Mouse (Mus musculus): Measurements from ENCODE around the gene Rasl11a.
A peak's percentile ranks its signal among the peaks of the same experiment; 100 is the strongest.

Rasl11a gene

DNA sequence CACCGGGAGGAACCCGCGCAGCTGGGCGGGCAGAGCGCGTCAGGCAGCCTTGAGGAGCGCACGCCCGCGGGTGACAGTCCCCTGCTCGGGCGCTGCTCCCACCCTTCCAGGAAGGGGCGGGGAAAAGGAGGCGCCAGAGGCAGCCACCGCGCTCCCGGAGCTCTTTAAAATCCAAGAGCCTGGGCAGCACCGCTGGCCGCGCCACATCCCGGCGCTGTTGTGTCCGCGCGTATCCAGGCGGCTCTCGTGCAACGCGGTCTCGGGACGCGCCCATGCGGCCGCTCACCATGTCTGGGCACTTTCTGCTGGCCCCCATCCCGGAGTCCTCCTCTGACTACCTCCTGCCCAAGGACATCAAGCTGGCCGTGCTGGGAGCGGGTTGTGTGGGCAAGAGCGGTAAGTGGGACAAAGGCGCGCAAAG is at the start of gene Rasl11a:
Gene Rasl11a, plus strand, starts transcription at position 127 of the 421 bp plus-strand sequence.
- peak; percentile 44 for DNase-seq (ENCODE audit: low spot score)

DNA sequence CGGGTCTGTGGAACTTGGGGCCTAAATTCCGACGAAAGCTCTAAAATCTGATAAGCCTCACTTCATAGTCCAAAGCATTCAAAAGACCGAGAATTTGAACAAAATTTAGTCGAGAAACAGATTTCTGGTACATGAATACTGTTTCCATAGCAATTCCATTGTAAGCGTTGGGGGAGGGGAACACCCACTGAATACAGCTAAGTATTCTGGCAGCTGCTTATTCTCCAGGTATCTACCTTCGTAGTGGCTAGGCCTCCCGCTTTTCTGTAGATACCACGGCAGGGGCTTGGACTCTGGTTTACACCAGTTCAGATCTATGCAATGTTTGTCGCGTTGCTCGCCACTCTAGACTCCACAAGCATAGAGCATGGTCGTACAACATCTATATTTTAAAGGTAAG is 49.1 kb upstream of the Rasl11a start:
- DNase-seq (ENCODE audit: low spot score) = no peak

DNA sequence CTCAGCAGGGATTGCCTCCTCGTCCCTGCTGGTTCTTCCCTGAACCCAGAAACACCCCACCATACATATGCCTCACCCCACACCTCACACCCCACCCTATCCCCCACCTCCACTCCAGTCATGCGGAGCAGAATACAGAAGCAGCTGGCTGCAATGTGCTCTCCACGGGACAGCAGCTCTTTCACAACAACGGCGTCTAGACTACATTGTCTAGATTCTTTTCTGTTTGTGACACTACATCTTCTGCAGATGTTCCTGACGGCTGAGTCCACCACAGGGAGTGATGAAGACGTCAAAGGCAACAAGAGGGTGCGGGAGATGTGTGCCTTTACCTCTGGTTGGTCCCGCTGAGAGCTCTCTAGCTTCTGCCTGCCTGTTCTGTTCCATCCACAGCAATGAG is 46.8 kb upstream of the Rasl11a start:
- no peak for DNase-seq (ENCODE audit: low spot score)

DNA sequence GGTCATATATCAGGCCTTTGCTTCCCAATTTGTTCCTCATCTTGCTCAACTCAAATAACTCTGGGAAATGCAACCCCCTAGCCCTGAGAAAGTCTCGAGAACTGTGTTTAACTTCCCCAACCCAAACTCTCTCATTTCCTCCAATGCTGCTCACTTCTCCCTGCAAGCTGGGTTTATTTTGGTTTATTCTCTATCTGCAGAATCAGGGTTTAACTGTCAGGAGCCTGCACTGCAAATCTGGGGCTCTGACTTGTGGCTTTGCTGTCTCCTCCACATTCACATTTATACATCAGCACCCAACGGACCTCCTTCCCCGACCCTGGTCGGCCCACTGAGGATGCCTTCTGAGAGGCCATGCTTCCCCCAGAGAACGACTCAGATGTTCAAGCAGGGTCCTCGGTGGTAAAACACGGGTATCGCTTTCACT is 38.9 kb upstream of the Rasl11a start:
- DNase-seq (ENCODE audit: low spot score) = no peak

DNA sequence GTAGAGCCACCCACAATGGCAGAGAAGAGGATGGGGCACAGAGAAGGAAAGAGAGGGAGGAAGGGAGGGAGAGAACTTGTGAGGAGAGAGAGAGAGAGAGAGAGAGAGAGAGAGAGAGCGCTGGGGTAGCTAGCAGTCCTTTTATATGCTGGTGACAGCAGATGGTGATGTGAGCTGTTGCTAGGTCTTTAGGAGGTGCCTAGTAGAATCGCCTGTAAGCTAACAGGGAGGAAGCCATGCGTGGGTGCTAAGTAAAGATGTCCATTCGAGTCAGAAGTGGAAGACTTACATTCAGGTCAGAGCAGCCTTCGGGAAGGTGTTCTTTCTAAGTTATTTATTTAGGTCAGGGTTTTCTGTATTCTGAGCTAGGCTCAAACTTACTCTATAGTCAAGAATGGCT is 34.9 kb upstream of the Rasl11a start:
- DNase-seq (ENCODE audit: low spot score) = no peak

DNA sequence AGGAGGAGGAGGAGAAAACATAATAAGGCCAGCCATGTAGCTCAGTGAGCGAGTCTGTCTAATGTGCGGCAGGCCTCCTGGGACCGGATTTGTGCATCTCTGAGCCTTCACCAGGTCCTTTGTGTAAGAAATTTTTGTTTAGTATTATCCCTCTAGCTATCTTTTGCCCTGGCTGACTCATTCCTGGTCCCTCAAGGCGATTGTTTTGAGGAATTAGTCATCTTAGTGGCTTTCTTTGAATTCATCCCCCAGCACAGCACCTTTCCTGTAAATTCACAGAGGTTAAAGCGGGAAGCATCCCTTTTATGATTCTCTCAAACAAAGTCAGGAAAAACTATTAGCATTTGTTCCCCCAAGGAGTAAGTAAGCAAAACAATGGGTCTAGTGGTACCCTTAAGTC is 32.0 kb upstream of the Rasl11a start:
- no peak for DNase-seq (ENCODE audit: low spot score)

DNA sequence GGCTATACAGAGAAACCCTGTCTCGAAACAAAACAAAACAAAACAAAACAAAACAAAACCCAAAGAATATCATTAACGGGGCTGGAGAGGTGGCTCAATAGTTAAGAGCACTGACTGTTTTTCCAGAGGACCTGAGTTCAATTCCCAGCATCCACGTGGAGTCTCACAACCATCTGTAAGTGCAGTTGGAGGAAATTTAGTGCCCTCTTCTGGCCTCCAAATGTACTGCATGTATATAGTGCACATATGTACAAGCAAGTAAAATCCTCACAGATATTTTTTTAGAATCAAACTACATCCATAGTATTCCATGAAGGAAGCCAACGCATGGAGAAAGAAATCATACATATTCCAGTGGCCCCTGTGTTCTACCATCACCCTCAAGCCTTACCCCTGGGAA is 31.4 kb upstream of the Rasl11a start:
- no peak for DNase-seq (ENCODE audit: low spot score)

DNA sequence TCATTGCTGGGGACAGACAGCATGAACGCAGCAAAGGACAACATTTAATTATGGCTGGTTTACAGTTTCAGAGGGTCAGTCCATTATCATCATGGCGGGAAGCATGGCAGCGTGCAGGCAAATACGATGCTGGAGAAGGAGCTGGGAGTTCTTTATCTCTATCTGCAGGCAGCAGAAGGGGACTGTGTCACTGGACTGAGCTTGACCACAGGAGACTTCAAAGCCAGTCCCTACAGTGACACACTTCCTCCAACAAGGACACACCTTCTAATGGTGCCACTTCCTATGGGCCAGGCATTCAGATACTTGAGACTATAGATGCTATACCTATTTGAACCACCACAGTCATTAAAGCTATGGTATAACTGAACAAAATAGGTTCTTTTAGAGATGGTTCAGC is 29.5 kb upstream of the Rasl11a start:
- DNase-seq (ENCODE audit: low spot score) = no peak

DNA sequence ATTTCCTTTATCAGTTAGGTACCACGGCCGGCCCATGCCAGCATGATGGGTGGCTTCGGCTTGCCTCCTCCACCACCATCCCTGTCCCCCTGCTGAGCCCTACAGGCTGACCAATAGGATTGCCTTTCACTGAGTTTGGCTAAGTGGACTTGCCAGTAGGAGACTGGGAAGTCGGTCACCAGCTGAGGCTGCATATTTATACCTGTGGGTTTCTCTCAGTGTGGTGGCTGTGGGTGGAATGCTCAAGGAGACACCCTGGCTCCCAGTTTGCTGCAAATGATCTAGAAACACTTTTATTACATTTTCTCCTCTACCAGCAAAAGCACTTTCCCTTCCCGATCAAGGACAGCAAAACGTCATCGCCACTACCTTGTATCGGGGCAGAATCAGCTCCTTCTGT is 27.3 kb upstream of the Rasl11a start:
- DNase-seq (ENCODE audit: low spot score) = no peak

DNA sequence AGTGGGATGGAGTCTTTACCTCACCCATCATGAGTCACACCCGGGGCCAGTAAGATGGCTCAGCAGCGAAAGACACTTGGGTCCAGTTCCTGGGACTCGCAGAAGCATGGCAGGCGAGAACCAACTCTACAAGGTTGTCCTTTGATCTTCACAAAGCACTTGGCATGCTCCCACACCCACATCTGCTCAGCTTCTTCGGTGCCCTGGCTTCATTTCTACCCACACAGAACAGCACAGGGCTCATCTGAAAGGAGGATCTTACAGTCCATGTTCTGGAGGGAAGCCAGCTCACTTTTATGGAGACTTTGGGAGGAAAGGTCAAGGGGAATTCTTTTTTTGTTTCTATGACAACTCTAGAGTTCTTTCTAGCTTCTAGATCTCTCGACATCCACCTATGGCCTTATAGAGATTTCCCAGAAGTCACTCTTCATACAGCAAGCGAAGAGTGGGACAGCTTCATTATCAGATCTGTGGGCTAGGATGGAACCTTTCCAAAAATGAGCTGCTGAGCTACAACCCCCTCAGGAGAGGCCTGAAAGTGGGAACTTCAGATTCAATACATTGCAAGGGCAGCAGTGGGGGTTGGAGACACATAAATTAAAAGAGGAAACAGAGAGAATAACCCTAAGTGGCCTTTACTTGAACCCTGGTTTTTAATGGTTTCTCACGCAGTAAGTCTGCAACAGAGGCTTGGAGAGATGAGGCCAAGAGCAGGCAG is 25.8 kb upstream of the Rasl11a start:
- DNase-seq (ENCODE audit: low spot score) = no peak

DNA sequence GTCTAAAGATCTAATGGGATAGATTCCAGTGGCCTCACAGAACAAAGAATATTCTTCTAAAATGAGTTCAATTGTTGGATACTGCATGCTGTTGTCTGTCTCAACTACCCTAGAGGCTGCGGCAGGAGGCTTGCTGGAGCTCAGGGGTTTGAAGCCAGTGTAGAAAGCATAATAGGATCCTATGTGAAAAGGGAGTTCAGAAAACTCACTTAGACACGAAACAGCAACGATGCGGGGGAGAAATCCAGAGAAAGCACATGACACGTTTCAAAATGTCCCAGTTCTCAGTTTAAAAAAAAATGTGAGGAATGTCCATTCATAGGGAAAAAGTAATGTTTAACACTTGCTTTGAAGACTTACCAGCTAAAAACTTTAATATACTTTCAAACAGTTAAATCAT is 21.9 kb upstream of the Rasl11a start:
- DNase-seq (ENCODE audit: low spot score) = no peak

DNA sequence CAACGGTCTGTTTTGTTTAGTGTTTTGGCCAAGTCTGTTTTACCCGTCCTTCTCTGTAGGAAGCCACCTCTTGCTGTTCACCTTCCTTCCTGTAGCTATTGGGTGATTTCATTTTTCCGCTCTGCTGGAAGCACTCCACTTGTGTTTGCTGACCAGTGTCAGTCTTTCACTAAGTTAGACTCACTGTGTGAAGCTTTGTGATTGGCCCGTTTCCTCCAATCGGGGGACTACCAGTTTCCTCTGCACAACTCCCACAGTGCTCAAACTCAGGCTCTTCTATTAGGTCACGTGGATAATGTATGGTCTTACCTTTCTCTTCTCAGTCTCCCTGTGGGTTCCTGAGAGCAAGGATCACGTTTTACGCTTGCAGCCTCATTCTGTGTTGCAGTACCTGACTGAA is 15.3 kb upstream of the Rasl11a start:
- DNase-seq (ENCODE audit: low spot score) = no peak

DNA sequence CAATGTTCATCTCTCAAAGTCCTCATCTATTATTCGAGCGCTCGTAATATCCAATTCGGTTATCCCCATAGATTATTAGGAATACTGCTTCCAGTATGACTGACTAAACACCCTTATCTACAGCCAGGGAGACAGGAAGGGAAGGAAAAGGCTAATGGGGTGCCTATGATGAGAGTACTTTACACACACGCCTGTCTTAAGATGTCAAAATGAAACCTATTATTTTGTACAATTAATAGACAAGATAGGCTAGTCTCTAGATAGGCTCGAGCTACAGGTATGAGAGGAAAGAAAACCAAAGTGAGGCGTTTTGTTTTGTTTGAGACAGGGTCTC is 12.5 kb upstream of the Rasl11a start:
- no peak for DNase-seq (ENCODE audit: low spot score)

DNA sequence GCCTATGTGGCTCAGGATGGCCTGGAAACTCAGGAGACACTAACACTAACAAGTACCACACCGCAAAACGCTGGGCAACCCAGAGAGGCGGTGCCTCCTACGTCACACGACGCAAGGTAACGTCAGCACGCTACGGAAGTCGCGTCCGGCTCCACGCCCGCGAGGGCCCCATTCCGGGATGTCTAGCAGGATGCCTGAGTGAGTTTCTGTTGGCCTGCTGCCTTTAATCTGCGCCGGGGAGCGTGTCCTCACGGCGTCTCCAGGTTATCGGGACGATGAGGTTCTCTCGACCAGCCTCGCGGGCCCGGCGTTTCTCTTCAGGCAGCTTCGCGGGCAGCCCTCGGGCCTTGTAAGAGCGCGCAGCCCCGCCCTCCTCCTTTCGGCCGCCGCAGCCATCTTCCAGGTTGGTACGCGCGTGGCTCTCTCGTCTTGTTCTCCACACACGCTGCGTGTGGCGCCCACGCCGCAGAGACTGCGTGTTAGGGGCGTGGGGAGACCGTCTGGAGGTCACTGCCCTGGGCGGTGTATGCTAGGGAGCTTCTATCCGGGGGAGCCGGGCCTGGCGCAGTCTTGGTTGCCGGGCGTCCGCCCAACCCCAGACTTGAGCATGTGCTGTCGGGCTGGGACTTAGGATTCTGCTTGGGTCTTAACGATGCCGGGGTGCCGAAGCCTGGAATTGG is 12.0 kb upstream of the Rasl11a start, which contains the start of gene Rpl21:
Gene Rpl21, plus strand, starts transcription at position 122 of the 680 bp plus-strand sequence.
- peak; percentile 70 for DNase-seq (ENCODE audit: low spot score)

DNA sequence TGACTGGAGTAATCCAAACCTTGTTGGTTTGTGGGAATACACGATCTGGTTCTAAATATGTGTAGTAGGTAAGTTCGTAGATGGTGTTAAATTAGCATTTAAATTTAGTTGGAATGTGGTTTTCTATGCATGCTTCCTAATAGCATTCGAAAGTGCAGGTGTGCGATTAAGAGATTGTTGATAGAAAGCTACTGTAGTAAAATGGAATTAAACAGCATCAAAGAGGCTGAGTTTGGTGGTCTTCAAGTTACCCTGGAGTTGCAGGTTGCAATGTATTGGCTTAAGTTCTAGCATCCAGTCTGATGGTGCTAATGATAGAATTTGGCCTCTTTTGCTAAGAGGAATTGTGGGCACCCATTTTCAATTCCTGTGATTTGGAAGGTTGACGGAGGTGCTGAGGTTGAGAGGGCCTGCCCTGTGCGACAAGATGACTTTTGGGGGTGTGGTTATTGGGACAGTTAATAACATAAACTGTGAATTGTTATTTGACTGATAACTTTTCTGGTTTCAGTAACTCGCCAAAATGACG is 11.1 kb upstream of the Rasl11a start:
- DNase-seq (ENCODE audit: low spot score) = no peak

DNA sequence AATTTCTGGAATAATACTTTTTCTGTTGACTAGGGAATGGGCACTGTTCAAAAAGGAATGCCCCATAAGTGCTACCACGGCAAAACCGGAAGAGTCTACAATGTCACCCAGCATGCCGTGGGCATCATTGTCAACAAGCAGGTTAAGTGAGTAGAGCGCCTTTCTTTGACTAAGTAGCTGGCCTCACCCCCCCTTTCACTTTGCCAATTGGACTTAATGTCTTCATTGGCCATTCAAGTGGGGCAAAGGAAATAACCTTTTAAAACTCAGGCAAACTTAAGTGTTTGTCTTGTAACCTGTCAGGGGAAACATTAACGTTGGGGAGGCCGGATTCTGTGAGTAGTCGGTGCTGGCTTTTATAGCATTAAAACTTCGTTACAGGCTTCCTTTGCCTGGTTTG is 9.9 kb upstream of the Rasl11a start:
- DNase-seq (ENCODE audit: low spot score) = no peak

DNA sequence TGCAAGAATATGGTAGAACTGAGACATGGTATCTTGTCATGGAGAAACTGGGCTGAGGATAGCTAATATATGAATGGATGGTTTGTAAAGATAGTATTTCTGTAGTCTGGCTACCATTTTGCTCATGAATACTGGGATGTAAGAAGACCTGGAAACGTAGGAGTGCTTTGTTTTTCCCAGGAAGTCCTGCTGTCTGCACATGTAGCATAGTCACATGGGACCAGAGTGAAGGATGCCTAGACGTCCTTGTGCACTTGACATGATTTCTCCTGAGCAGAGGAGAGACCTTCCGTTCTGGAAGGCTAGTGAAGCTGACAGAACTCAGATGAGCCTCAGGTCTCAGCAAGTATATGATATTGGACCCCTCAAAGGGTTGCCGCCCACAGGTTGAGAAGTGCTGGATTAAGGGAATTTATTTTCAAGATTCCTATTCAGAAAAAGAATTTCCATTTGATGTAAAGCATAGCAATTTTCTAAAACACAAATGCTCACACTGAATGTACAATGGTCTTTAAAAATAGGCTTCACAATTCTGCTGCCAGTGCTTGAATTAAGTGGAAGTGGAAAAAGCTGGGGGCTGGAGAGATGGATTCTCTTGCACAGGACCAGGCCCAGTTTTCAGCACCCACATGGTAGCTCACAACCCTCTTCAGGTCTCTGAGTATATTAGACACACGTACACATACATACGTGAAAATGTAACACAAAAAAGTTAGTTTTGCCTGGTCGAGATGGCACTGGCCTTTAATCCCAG is 6.7 kb upstream of the Rasl11a start:
- DNase-seq (ENCODE audit: low spot score) = no peak

DNA sequence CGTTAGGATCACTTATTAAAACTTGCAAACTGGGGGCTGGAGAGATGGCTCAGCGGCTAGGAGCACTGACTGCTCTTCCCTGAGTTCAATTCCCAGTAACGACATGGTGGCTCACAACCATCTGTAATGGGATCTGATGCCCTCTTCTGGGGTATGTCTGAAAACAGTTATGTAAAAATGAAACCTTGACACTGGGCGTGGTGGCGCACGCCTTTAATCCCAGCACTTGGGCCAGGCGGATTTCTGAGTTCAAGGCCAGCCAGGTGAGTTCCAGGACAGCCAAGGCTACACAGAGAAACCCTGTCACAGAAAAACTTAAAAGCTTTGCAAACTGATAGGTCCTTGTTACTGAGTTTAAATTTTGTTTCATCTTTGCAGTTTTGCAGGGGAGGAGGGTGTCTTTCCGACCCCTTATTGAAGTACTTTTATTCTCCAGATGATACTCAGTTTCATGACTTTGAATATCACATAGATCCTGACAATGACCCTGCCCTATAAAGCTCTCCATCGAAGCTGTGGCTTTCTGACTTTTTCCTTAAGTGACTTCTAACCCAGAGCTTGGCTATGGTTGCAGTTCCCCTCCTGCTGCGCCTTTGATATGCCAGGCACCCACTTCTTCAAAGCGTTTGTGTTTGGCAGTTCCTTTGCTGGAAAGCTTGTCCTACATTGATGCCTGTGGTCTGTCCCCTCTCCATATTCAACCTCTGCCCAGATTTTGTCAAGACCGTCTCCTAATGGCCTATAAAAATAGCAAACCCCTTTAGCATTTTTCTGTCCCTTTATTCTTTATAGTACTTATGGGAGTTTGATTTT is 5.8 kb upstream of the Rasl11a start:
- no peak for DNase-seq (ENCODE audit: low spot score)

DNA sequence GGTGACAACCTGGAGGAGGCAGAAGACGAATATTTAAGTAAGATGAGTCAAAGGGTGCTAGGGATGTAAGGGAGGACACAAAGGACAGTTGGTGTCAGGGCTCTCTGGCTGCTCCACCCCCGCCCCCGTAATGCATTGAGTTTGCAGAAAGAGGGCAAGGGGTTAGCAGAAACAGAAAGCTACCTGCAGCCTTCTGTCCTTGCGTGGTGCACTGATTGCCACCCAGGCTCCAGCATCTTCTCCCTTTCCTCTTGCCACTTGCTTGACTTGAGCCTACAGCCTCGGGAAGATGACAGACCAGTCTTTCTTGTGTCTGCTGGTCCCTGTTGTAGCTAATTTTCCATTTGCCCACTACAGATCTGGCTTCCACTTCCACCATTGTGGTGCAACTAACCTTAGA is 5.1 kb upstream of the Rasl11a start:
- no peak for DNase-seq (ENCODE audit: low spot score)

DNA sequence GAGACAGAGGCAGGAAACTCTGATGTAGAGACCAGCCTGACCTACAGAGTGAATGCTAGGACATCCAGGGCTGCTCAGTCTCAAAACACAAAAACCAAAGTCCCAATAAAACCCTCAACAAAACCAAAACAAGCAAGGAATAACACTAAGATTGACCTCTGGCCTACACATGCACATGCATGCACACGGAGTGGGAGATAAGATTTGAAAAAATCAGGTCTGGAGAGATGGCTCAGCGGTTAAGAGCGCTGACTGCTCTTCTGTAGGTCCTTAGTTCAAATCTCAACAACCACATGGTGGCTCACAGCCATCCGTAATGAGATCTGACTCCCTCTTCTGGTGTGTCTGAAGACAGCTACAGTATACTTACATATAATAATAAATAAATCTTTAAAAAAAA is 4.4 kb upstream of the Rasl11a start:
- DNase-seq (ENCODE audit: low spot score) = no peak

DNA sequence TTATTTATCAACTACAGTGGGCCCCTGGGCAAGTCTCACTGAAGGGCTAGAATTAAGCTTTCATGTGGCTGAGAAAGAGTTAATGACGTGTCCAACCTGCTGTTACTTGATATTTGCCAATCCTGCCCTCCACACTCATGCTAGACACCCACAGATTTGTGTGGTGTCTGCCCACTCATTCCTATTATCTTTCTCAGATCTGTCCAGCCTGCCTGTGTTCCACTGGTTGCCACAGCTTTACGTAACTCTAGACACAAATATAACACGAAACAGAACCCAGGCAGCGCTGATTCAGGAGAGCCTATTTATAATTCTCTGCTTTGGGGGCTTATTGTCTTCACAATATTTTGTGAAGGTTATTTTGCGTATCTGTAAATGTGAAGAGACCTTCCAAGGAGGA is 3.6 kb upstream of the Rasl11a start:
- DNase-seq (ENCODE audit: low spot score) = no peak

DNA sequence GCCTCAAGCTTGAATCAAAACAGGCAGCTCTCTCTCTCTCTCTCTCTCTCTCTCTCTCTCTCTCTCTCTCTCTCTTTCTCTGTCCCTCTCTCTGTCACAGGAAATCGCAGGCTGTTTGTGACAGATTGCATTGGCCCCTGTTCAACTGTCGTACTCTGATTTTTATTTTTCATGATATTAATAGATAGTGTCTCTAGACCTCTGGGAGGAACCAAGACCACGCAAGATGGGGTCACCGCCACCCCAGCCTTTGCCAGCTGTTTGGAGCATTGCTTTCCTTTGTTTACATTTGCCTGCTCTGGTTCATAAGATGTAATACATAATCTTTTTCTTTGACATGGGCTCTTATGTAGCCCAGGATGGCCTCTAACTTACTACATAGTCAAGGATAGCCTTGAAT is 2.9 kb upstream of the Rasl11a start:
- no peak for DNase-seq (ENCODE audit: low spot score)
